Mouse (Mus musculus): Measurements from ENCODE around the gene Srrm4.

DNA sequence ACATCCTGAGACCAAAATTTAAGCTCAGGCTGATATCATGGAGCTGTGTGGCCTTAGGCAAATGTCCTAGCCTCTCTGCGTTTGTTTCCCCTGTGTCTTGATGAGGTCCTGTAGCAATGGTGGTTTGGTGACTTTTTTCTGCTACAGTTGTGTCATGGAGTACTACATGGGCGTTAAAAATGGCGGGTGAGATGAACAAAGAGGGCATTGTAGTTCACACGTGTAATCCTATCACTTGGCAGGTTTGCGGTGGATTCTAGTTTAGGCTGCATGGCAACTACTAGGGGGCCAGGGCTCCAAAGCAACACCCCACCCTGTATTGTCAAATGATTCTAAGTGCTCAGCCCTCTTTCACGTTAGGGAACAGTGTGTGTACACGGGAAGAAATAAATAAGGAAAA lies 21.1 kb downstream of the Srrm4 start:
- TF ChIP-seq MYOG (IDR thresholded peaks at IDR 0.05; ENCODE audit: control insufficient read depth, extremely low read depth, insufficient read length) = no peak
- no peak for TF ChIP-seq CTCF (IDR thresholded peaks at IDR 0.05; ENCODE audit: control insufficient read depth, insufficient read depth, insufficient read length)
- no peak for TF ChIP-seq CEBPB (IDR thresholded peaks at IDR 0.05; ENCODE audit: low read depth)
- no peak for TF ChIP-seq USF1 (IDR thresholded peaks at IDR 0.05; ENCODE audit: low read depth)
- TF ChIP-seq MAX (IDR thresholded peaks at IDR 0.05) = no peak

Measured in C2C12 (cell line).